7 mouse cellular contexts compared by ENCODE assay signal in genomic region chr7:139943674-139944281, GRCm38 (mm10). TPM values are rescaled to one million over a fixed set of nuclear protein-coding genes. Genes with fewer than 3 reads are reported as not detected.
A peak's percentile ranks its signal among the peaks of the same experiment; 100 is the strongest.
DNase-seq lines count a peak whose midpoint lies in the region; ATAC-seq lines count a peak whose summit lies in the region.

Gene Utf1 (plus strand): TSS chr7:139943789.

- no peak within 1 kb of the TSS for H3K27ac ChIP-seq in limb, embryonic 13.5 days
- no peak within 1 kb of the TSS for H3K27ac ChIP-seq in midbrain, embryonic 15.5 days

- no peaks in the 10 kb centered on the region for H3K36me3 ChIP-seq in limb, embryonic 13.5 days
- H3K36me3 ChIP-seq in midbrain, embryonic 15.5 days (replicated peaks), result no peaks in the 10 kb centered on the region

- under 1% methylated on average over 59 of the region's 59 CpGs for WGBS in limb, embryonic 13.5 days
- WGBS in midbrain, embryonic 15.5 days, result under 1% methylated on average over 54 of the region's 59 CpGs

- H3K4me1 ChIP-seq in limb, embryonic 13.5 days, result peaks cover 12% of the 10 kb centered on the region
- H3K4me1 ChIP-seq in midbrain, embryonic 15.5 days, result peaks cover 12% of the 10 kb centered on the region

- peak within 1 kb of the TSS; percentile 31; the same call in 1 of the 2 replicates for H3K9ac ChIP-seq in limb, embryonic 13.5 days
- H3K9ac ChIP-seq in midbrain, embryonic 15.5 days, result no peak within 1 kb of the TSS

- no peaks in the 10 kb centered on the region for H3K9me3 ChIP-seq in limb, embryonic 13.5 days
- no peaks in the 10 kb centered on the region for H3K9me3 ChIP-seq in midbrain, embryonic 15.5 days

- peak within 1 kb of the TSS; percentile 42 for H3K4me3 ChIP-seq in limb, embryonic 13.5 days
- peak within 1 kb of the TSS; percentile 35 for H3K4me3 ChIP-seq in midbrain, embryonic 15.5 days

- DNase-seq in thymus, postnatal 25 days, result peak; percentile 10
- DNase-seq in thymus, postnatal 0 days (ENCODE audit: low spot score), result no peak
- peak; percentile 55 for DNase-seq in embryo, embryonic 11 days
- no peak for DNase-seq in layer of hippocampus, adult 18-20 months (ENCODE audit: low spot score in 2 of 2)

- H3K4me2 ChIP-seq in limb, embryonic 13.5 days (replicated peaks), result peak within 1 kb of the TSS; percentile 69
- H3K4me2 ChIP-seq in midbrain, embryonic 15.5 days, result peak within 1 kb of the TSS; percentile 52

- ATAC-seq in hematopoietic stem cell, adult 5-6 weeks (replicated peaks in 1 of 2; ENCODE audit: insufficient read depth in 1 of 2, low FRiP score in 2 of 2, low TSS enrichment in 1 of 2, low read depth in 1 of 2, poor library complexity in 2 of 2, severe bottlenecking in 2 of 2), result peak; percentile 30 to 51
- peak; percentile 55; the same call in 1 of the 2 replicates for ATAC-seq in limb, embryonic 13.5 days (ENCODE audit: low FRiP score, low read depth)
- peak; percentile 69 for ATAC-seq in midbrain, embryonic 15.5 days (replicated peaks)

- H3K27me3 ChIP-seq in limb, embryonic 13.5 days, result peaks cover 87% of the 10 kb centered on the region
- peaks cover 81% of the 10 kb centered on the region for H3K27me3 ChIP-seq in midbrain, embryonic 15.5 days (replicated peaks)

RNA-seq across cellular contexts. Expression of gene Utf1, which starts in this region (rescaled TPM):
- polyA plus RNA-seq in thymus, postnatal 0 days (2015; fragmentation: Nextera tagmentation; extraction: Ambion mirVana), result 8.7 and 8.9 TPM in 2 replicates
- not detected in 2 replicates for total RNA-seq in hematopoietic stem cell, adult 5-6 weeks (2017)
- polyA plus RNA-seq in limb, embryonic 13.5 days (2015; fragmentation: Nextera tagmentation; extraction: Ambion mirVana), result 0.15 TPM in 1 of 2 replicates, not detected in the other
- not detected in 2 replicates for polyA plus RNA-seq in midbrain, embryonic 15.5 days (2015; fragmentation: Nextera tagmentation; extraction: Ambion mirVana)
- total RNA-seq in layer of hippocampus, adult 18-20 months (2021), result not detected

Comparison
In these comparisons a context has a peak if more than half of its experiments do, and no peak if none do; other contexts are left out.
1. DNase-seq: peak in thymus, postnatal 25 days (single experiment) and embryo, embryonic 11 days (single experiment); none in thymus, postnatal 0 days (single experiment) and layer of hippocampus, adult 18-20 months (0 of 2).
2. Peak in ATAC-seq in hematopoietic stem cell, adult 5-6 weeks; RNA of the gene not detected or under 1 TPM.
3. Peak in ATAC-seq, H3K4me3 ChIP-seq, H3K9ac ChIP-seq and H3K4me2 ChIP-seq in limb, embryonic 13.5 days; RNA of the gene not detected or under 1 TPM.
4. Peak in ATAC-seq, H3K4me3 ChIP-seq and H3K4me2 ChIP-seq in midbrain, embryonic 15.5 days; RNA of the gene not detected or under 1 TPM.
5. Peak in every context shown above with its lines, with median percentiles within 50 percentile points of each other: ATAC-seq.